Mouse (Mus musculus): ENCODE results near the gene Hist1h4f.
"Not testable (repeated sequence)": the region's sequence is repeated elsewhere in the genome, so short reads cannot be mapped to it uniquely, and the experiment has no call there.

The Hist1h4f gene

GRCm38 (mm10) chr13:23576351-23576881, 25.0 kb upstream of the Hist1h4f start:
- DNase-seq (ENCODE audit: inconsistent ontology term), result no peak

- not testable (repeated sequence) for DNase-seq (ENCODE audit: inconsistent ontology term)
These were observed 24.4 kb upstream of the Hist1h4f start for GRCm38 (mm10) chr13:23575864-23576313.

- DNase-seq (ENCODE audit: inconsistent ontology term), result peak; percentile 87
These were observed 23.9 kb upstream of the Hist1h4f start, which contains the start of gene Hist1h3d for GRCm38 (mm10) chr13:23575271-23575851. Gene Hist1h3d, plus strand, starts transcription at chr13:23575763.

GRCm38 (mm10) chr13:23574546-23575170, 23.2 kb upstream of the Hist1h4f start:
- not testable (repeated sequence) for DNase-seq (ENCODE audit: inconsistent ontology term)

- DNase-seq (ENCODE audit: inconsistent ontology term), result peak; percentile 98
These were observed 22.6 kb upstream of the Hist1h4f start, which contains the start of the genes Hist1h2bf and Hist1h2ad for GRCm38 (mm10) chr13:23573898-23574524. Gene Hist1h2bf, minus strand, starts transcription at chr13:23574196. Gene Hist1h2ad, plus strand, starts transcription at chr13:23574381.

- DNase-seq (ENCODE audit: inconsistent ontology term), result not testable (repeated sequence)
These were observed 21.8 kb upstream of the Hist1h4f start for GRCm38 (mm10) chr13:23573034-23573897.

- no peak for DNase-seq (ENCODE audit: inconsistent ontology term)
These were observed 21.0 kb upstream of the Hist1h4f start for GRCm38 (mm10) chr13:23572218-23573033.

- not testable (repeated sequence) for DNase-seq (ENCODE audit: inconsistent ontology term)
These were observed 20.2 kb upstream of the Hist1h4f start for GRCm38 (mm10) chr13:23571504-23572217.

- peak; percentile 96 for DNase-seq (ENCODE audit: inconsistent ontology term)
These were observed 19.6 kb upstream of the Hist1h4f start, which contains the start of the genes Hist1h2ae and Hist1h2bg for GRCm38 (mm10) chr13:23571022-23571503. Gene Hist1h2ae, minus strand, starts transcription at chr13:23571220. Gene Hist1h2bg, plus strand, starts transcription at chr13:23571396.

GRCm38 (mm10) chr13:23570261-23571021, 19.0 kb upstream of the Hist1h4f start:
- DNase-seq (ENCODE audit: inconsistent ontology term), result not testable (repeated sequence)

GRCm38 (mm10) chr13:23564482-23564881, 13.0 kb upstream of the Hist1h4f start:
- no peak for DNase-seq (ENCODE audit: inconsistent ontology term)

GRCm38 (mm10) chr13:23562699-23563462, 11.4 kb upstream of the Hist1h4f start:
- DNase-seq (ENCODE audit: inconsistent ontology term), result peak; percentile 85

GRCm38 (mm10) chr13:23561883-23562659, 10.6 kb upstream of the Hist1h4f start, which contains the start of gene Hist1h3e:
Gene Hist1h3e, minus strand, starts transcription at chr13:23562369.
- DNase-seq (ENCODE audit: inconsistent ontology term), result peak; percentile 95

GRCm38 (mm10) chr13:23561531-23561882, 10.1 kb upstream of the Hist1h4f start:
- not testable (repeated sequence) for DNase-seq (ENCODE audit: inconsistent ontology term)

- not testable (repeated sequence) for DNase-seq (ENCODE audit: inconsistent ontology term)
These were observed 9.3 kb upstream of the Hist1h4f start for GRCm38 (mm10) chr13:23560699-23561098.

GRCm38 (mm10) chr13:23556906-23557305, 5.5 kb upstream of the Hist1h4f start:
- DNase-seq (ENCODE audit: inconsistent ontology term), result no peak

GRCm38 (mm10) chr13:23555839-23556416, 4.5 kb upstream of the Hist1h4f start:
- DNase-seq (ENCODE audit: inconsistent ontology term), result peak; percentile 86

Measured in Muller cell, postnatal 12 days (primary cell).